Mouse (Mus musculus) bone marrow macrophage, adult 2 months (primary cell): Measurements from ENCODE around the gene Plekhm2. TPM values are rescaled to one million over a fixed set of nuclear protein-coding genes. Genes with fewer than 3 reads are reported as not detected.

Experiments
- H3K27ac ChIP-seq: 2 replicates; pipeline ENCODE4 v1.5.1; 2012; ENCODE audit warnings: low read depth, low read length; ENCODE audit not compliant: insufficient read depth
- H3K4me1 ChIP-seq: 2 replicates; pipeline ENCODE4 v1.6.1; 2012; ENCODE audit warnings: low read length; ENCODE audit not compliant: control insufficient read depth, insufficient read depth
- H3K4me3 ChIP-seq: 2 replicates; pipeline ENCODE4 v1.5.1; 2012; ENCODE audit warnings: mild to moderate bottlenecking, low read length, moderate library complexity; ENCODE audit not compliant: insufficient read depth
- CTCF ChIP-seq: IDR thresholded peaks from 2 replicates; pipeline ENCODE4 v1.5.1; 2012; ENCODE audit warnings: low read depth, mild to moderate bottlenecking, low read length, moderate library complexity
- POLR2A ChIP-seq: IDR thresholded peaks from 2 replicates; pipeline ENCODE4 v1.6.1; 2012; ENCODE audit warnings: mild to moderate bottlenecking, low read depth, low read length, borderline replicate concordance
- polyA plus RNA-seq: library from polyadenylated mRNA; stranded (reverse); fragments of >200 nt; gene quantifications from 2 replicates; pipeline ENCODE4 v1.2.4, GENCODE M21; 2012; ENCODE audit not compliant: missing spikeins, insufficient read depth, insufficient read length

Gene Plekhm2
- polyA plus RNA-seq, 1 experiment = 62.1 TPM

DNA sequence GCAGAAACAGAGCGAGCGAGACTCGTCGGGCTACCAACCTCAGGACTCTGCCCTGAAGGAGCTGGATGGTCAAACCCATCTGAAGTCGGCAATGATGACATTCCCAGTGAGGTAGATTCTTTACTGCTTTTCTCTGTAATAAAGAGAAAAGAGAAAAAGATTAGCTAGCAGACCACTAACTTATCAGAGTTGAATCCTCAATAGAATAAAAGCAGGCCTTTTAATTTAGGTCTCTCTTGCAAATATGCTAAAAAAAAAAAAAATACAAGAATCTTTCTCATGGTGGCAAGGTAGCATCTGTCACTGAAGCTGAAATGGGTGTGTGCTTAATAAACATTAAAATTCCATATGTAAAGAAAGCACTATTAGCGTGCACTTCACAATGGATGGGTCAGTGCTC, 20.8 kb upstream of the Plekhm2 start, which contains the start of gene Rsc1a1:
TSS of gene Rsc1a1 (minus strand) at position 101 of the 400 bp plus-strand sequence.
- TF ChIP-seq POLR2A (no peak), CTCF (no peak)
- Histone ChIP-seq H3K4me3 (no peak within 1 kb of the TSS), H3K27ac (no peak within 1 kb of the TSS), H3K4me1 (peaks cover 19% of the 10 kb centered on the region)

GRCm38 (mm10) chr4:141682706-141683230, 18.1 kb upstream of the Plekhm2 start:
- TF ChIP-seq CTCF = no peak
- no peak for TF ChIP-seq POLR2A
- Histone ChIP-seq H3K4me1 (peaks cover 35% of the 10 kb centered on the region), H3K4me3 (no peak overlapping the region), H3K27ac (no peak overlapping the region)

DNA sequence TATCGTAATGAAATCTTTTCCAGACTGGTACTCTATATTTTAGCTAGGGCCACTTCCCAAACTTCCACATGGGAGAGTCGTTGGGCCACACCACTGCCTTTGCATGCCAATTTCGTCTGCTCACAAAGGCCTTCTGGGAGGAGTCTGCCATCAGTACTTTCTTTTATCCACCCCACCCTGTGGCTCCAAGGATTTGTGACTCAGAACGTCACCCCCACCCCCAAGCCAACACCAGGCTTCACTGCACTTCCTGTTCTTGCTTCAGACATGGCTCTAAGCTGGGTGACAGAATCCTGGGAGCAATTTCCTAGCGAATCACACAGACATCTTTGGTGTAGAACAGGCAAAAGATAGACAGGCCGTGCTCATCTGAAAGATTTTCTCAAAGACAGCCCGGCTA, 17.1 kb upstream of the Plekhm2 start:
- Histone ChIP-seq H3K27ac (peak overlapping the region; percentile 75), H3K4me3 (no peak overlapping the region), H3K4me1 (peaks cover 42% of the 10 kb centered on the region)
- TF ChIP-seq POLR2A (no peak), CTCF (no peak)

DNA sequence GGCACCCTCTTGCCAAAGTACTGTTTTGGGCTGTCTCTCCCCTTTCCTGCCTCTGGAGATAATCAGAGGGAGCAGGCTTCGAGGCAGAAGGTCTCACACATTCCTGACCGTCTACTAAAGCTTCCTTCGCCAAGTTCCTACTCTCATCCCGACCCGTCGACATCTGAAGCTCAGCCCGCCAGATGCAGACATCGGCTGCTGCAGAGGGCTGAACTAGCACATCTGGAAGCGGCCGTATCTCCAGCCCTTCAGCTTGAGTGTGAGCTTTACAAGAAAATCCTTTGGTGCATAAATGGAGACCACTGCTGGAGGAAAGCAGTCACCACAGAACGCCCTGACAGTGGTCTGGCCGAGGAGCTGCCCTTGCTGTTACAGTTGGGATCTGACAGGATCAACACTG, 16.2 kb upstream of the Plekhm2 start:
- Histone ChIP-seq H3K27ac (no peak overlapping the region), H3K4me1 (peaks cover 51% of the 10 kb centered on the region), H3K4me3 (no peak overlapping the region)
- no peak for TF ChIP-seq POLR2A
- no peak for TF ChIP-seq CTCF

- H3K4me3 ChIP-seq = no peak overlapping the region
- no peak overlapping the region for H3K27ac ChIP-seq
- peaks cover 53% of the 10 kb centered on the region for H3K4me1 ChIP-seq
- no peak for TF ChIP-seq CTCF
- TF ChIP-seq POLR2A = no peak
Observed at GRCm38 (mm10) chr4:141679016-141679415, 14.3 kb upstream of the Plekhm2 start.

- Histone ChIP-seq H3K4me1 (peaks cover 51% of the 10 kb centered on the region), H3K27ac (peak overlapping the region; percentile 64), H3K4me3 (no peak overlapping the region)
- TF ChIP-seq CTCF (no peak), POLR2A (no peak)
Observed at GRCm38 (mm10) chr4:141676462-141676979, 11.8 kb upstream of the Plekhm2 start.

- Histone ChIP-seq H3K4me1 (peaks cover 66% of the 10 kb centered on the region), H3K4me3 (peak overlapping the region; percentile 14; the same call in 1 of the 2 replicates), H3K27ac (peak overlapping the region; percentile 99)
- no peak for TF ChIP-seq POLR2A
- no peak for TF ChIP-seq CTCF
Observed at GRCm38 (mm10) chr4:141672325-141672724, 7.6 kb upstream of the Plekhm2 start.

GRCm38 (mm10) chr4:141671389-141671788, 6.7 kb upstream of the Plekhm2 start:
- no peak for TF ChIP-seq CTCF
- no peak for TF ChIP-seq POLR2A
- H3K4me1 ChIP-seq = peaks cover 59% of the 10 kb centered on the region
- H3K27ac ChIP-seq = peak overlapping the region; percentile 99
- H3K4me3 ChIP-seq = no peak overlapping the region

- Histone ChIP-seq H3K4me3 (peak overlapping the region; percentile 25; the same call in 1 of the 2 replicates), H3K27ac (peak overlapping the region; percentile 99), H3K4me1 (peaks cover 53% of the 10 kb centered on the region)
- no peak for TF ChIP-seq POLR2A
- peak; percentile 7; the same call in 1 of the 2 replicates for TF ChIP-seq CTCF
Observed at GRCm38 (mm10) chr4:141669898-141670712, 5.4 kb upstream of the Plekhm2 start.

GRCm38 (mm10) chr4:141664011-141664745, 521 bp downstream of the Plekhm2 start:
- H3K4me1 ChIP-seq = peaks cover 41% of the 10 kb centered on the region
- peak overlapping the region; percentile 89 for H3K4me3 ChIP-seq
- TF ChIP-seq CTCF = no peak
- no peak; the same call in 1 of the 2 replicates for TF ChIP-seq POLR2A
- peak overlapping the region; percentile 86 for H3K27ac ChIP-seq
